Mouse (Mus musculus) forebrain, embryonic 12.5 days (tissue): ENCODE data around the gene Pck2. TPM values are rescaled to one million over a fixed set of nuclear protein-coding genes. Genes with fewer than 3 reads are reported as not detected.

Experiments
- ATAC-seq: fragments of 200-750 bp; cut with Nextera tagmentation; 2 replicates; pipeline ENCODE4 v1.8.0; 2017; ENCODE audit warnings: moderate TSS enrichment; ENCODE audit not compliant: low FRiP score
- H3K27ac ChIP-seq: fragments of 300-500 bp; sonication (generic); 2 replicates; pipeline ENCODE4 v1.5.1; 2016; ENCODE audit warnings: mild to moderate bottlenecking
- H3K27me3 ChIP-seq: fragments of 300-500 bp; sonication (generic); 2 replicates; pipeline ENCODE4 v1.6.1; 2016; ENCODE audit warnings: mild to moderate bottlenecking
- H3K36me3 ChIP-seq: fragments of 300-500 bp; sonication (generic); replicated peaks from 2 replicates; pipeline ENCODE4 v1.6.1; 2016; ENCODE audit warnings: mild to moderate bottlenecking
- H3K4me1 ChIP-seq: fragments of 300-500 bp; sonication (generic); 2 replicates; pipeline ENCODE4 v1.6.1; 2016
- H3K4me2 ChIP-seq: fragments of 300-500 bp; sonication (generic); 2 replicates; pipeline ENCODE4 v1.6.1; 2016; ENCODE audit warnings: mild to moderate bottlenecking, moderate library complexity
- H3K4me3 ChIP-seq: fragments of 300-500 bp; sonication (generic); replicated peaks from 2 replicates; pipeline ENCODE4 v1.5.1; 2016; ENCODE audit warnings: mild to moderate bottlenecking
- H3K9ac ChIP-seq: fragments of 300-500 bp; sonication (generic); 2 replicates; pipeline ENCODE4 v1.6.1; 2016; ENCODE audit warnings: mild to moderate bottlenecking
- H3K9me3 ChIP-seq: fragments of 300-500 bp; sonication (generic); 2 replicates; pipeline ENCODE4 v1.6.1; 2016
- WGBS: fragments of 180-500 bp; shearing (Covaris S2); methylation state at CpG from one replicate; pipeline ENCODE4 v1.1.7; 2016; 5-methylcytosine and 5-hydroxymethylcytosine counted together
- polyA plus RNA-seq: library from polyadenylated mRNA; unstranded; fragments of >200 nt; fragmentation: Nextera tagmentation; extraction: Ambion mirVana; gene quantifications from 2 replicates; pipeline ENCODE4 v1.2.1, GENCODE M21; 2016

The Pck2 gene
- polyA plus RNA-seq, 1 experiment from 2014 or later = 19.8 TPM

GRCm38 (mm10) chr14:55596036-55596690 is 56.1 kb downstream of the Pck2 start:
- H3K27me3 ChIP-seq = no peaks in the 10 kb centered on the region
- no peaks in the 10 kb centered on the region for H3K9me3 ChIP-seq
- no peak overlapping the region for H3K4me2 ChIP-seq
- H3K36me3 ChIP-seq = peaks cover 60% of the 10 kb centered on the region
- WGBS = 81% methylated on average over 13 of the region's 13 CpGs
- no peak overlapping the region for H3K27ac ChIP-seq
- H3K9ac ChIP-seq = no peak overlapping the region
- H3K4me1 ChIP-seq = peaks cover 20% of the 10 kb centered on the region
- no peak overlapping the region for H3K4me3 ChIP-seq
- no peak for ATAC-seq

GRCm38 (mm10) chr14:55598521-55599390 is 58.7 kb downstream of the Pck2 start:
- Histone ChIP-seq H3K4me2 (no peak overlapping the region), H3K4me1 (peaks cover 6% of the 10 kb centered on the region), H3K27me3 (no peaks in the 10 kb centered on the region), H3K27ac (no peak overlapping the region), H3K4me3 (no peak overlapping the region), H3K9me3 (no peaks in the 10 kb centered on the region), H3K36me3 (peaks cover 86% of the 10 kb centered on the region), H3K9ac (no peak overlapping the region)
- no peak for ATAC-seq
- WGBS = 94% methylated on average over 21 of the region's 21 CpGs

Other genes with a start within 250 kb of the Pck2 start
- gene Dhrs4, start 61.5 kb upstream of the Pck2 start, polyA plus RNA-seq = 52.5 and 59.9 TPM in 2 replicates
- gene Carmil3, start 49.6 kb upstream of the Pck2 start, polyA plus RNA-seq = 17.8 and 18.6 TPM in 2 replicates
- 0.55 and 0.90 TPM in 2 replicates for gene Cpne6, start 29.8 kb upstream of the Pck2 start, polyA plus RNA-seq
- gene Nrl, start 15.3 kb upstream of the Pck2 start, polyA plus RNA-seq = not detected in 2 replicates
- 103 and 105 TPM in 2 replicates for gene Dcaf11, start 19.7 kb downstream of the Pck2 start, polyA plus RNA-seq
- gene A730061H03Rik, start 20.1 kb downstream of the Pck2 start, polyA plus RNA-seq = 0.64 TPM in 1 of 2 replicates, not detected in the other
- 0.20 TPM in 1 of 2 replicates, not detected in the other for gene Fitm1, start 35.4 kb downstream of the Pck2 start, polyA plus RNA-seq
- gene Psme1, start 37.9 kb downstream of the Pck2 start, polyA plus RNA-seq = 117 and 119 TPM in 2 replicates
- gene Emc9, start 45.0 kb downstream of the Pck2 start, polyA plus RNA-seq = 3.7 and 6.0 TPM in 2 replicates
- gene Psme2, start 50.8 kb downstream of the Pck2 start, polyA plus RNA-seq = 199 and 201 TPM in 2 replicates
- 18.2 and 20.8 TPM in 2 replicates for gene Rnf31, start 51.4 kb downstream of the Pck2 start, polyA plus RNA-seq
- gene Irf9, start 63.3 kb downstream of the Pck2 start, polyA plus RNA-seq = 9.8 and 10.3 TPM in 2 replicates
- gene Rec8, start 77.8 kb downstream of the Pck2 start, polyA plus RNA-seq = 7.2 and 8.5 TPM in 2 replicates
- gene Ipo4, start 95.7 kb downstream of the Pck2 start, polyA plus RNA-seq = 68.5 and 68.6 TPM in 2 replicates
- gene Gm49378, start 97.6 kb downstream of the Pck2 start, polyA plus RNA-seq = 4.0 and 5.6 TPM in 2 replicates
- gene Tm9sf1, start 103.5 kb downstream of the Pck2 start, polyA plus RNA-seq = 68.7 and 73.4 TPM in 2 replicates
- 0.65 and 0.68 TPM in 2 replicates for gene Tssk4, start 109.9 kb downstream of the Pck2 start, polyA plus RNA-seq
- gene Mdp1, start 120.2 kb downstream of the Pck2 start, polyA plus RNA-seq = 60.5 and 64.5 TPM in 2 replicates
- gene Gmpr2, start 131.7 kb downstream of the Pck2 start, polyA plus RNA-seq = 59.3 and 63.5 TPM in 2 replicates
- 577 and 583 TPM in 2 replicates for gene Nedd8, start 131.9 kb downstream of the Pck2 start, polyA plus RNA-seq
- gene Tinf2, start 141.6 kb downstream of the Pck2 start, polyA plus RNA-seq = 61.6 and 68.2 TPM in 2 replicates
- 0.55 and 0.58 TPM in 2 replicates for gene Tgm1, start 173.7 kb downstream of the Pck2 start, polyA plus RNA-seq
- 32.1 and 34.0 TPM in 2 replicates for gene Rabggta, start 182.0 kb downstream of the Pck2 start, polyA plus RNA-seq
- gene Dhrs1, start 205.4 kb downstream of the Pck2 start, polyA plus RNA-seq = 68.8 and 74.1 TPM in 2 replicates
- gene Nop9, start 205.4 kb downstream of the Pck2 start, polyA plus RNA-seq = 47.9 and 52.0 TPM in 2 replicates
- gene Cideb, start 218.2 kb downstream of the Pck2 start, polyA plus RNA-seq = 0.40 TPM in 1 of 2 replicates, not detected in the other
- 0.20 and 0.41 TPM in 2 replicates for gene Ltb4r2, start 221.2 kb downstream of the Pck2 start, polyA plus RNA-seq
- 0.13 and 0.19 TPM in 2 replicates for gene Ltb4r1, start 225.7 kb downstream of the Pck2 start, polyA plus RNA-seq
- 5.5 and 6.0 TPM in 2 replicates for gene Adcy4, start 243.8 kb downstream of the Pck2 start, polyA plus RNA-seq
- gene Ripk3, start 248.6 kb downstream of the Pck2 start, polyA plus RNA-seq = 5.1 and 5.9 TPM in 2 replicates